Mouse (Mus musculus) heart, adult 2 months (tissue): ENCODE results near the gene Tcaim.

Experiments
- CTCF ChIP-seq: fragments of 200-600 bp; IDR thresholded peaks from 2 replicates; pipeline ENCODE4 v1.8.1; 2022; ENCODE audit warnings: antibody characterized with exemption, mild to moderate bottlenecking, moderate library complexity
- EP300 ChIP-seq: fragments of 200-500 bp; IDR thresholded peaks from 2 replicates; pipeline ENCODE4 v1.6.1; 2011; ENCODE audit warnings: low read depth, low read length, control low read depth; ENCODE audit not compliant: insufficient read depth
- POLR2A ChIP-seq: fragments of 200-500 bp; IDR thresholded peaks from 2 replicates; pipeline ENCODE4 v1.6.1; 2011; ENCODE audit warnings: mild to moderate bottlenecking, low read depth, low read length, control low read depth; ENCODE audit not compliant: insufficient read depth

DNA sequence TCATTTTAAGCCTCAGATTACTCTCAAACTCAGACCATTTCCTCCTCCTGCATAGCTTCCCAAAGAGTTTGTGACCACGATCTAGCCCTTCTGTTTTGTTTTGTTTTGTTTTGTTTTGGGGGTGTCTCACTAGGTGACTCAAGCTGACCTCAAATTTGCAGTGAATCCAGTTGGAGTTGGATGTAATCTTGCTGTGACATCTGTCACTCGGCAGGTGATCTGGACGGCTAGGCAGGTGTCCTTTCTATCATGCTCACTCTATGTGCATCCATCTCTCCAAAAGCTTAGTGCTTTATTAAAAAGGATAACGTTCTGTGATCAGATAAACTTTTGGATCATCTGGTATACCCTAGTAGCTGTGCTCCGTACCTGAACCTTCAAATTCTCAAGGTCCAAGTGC lies 7.0 kb downstream of the Tcaim start:
- TF ChIP-seq POLR2A (no peak), CTCF (no peak), EP300 (no peak)
